Mouse (Mus musculus) brain, embryonic 14.5 days (tissue): ENCODE measurements around the gene Hmgb4.

Source experiments
- CTCF ChIP-seq: fragments of 200-500 bp; IDR thresholded peaks from 2 replicates; pipeline ENCODE4 v1.5.1; 2012; ENCODE audit warnings: inconsistent platforms, mild to moderate bottlenecking, moderate library complexity, borderline replicate concordance; ENCODE audit not compliant: insufficient read depth, insufficient read length; ENCODE audit errors: extremely low read depth
- POLR2A ChIP-seq: fragments of 200-500 bp; IDR thresholded peaks from 2 replicates; pipeline ENCODE4 v1.6.1; 2012; ENCODE audit warnings: mild to moderate bottlenecking, inconsistent platforms, borderline replicate concordance; ENCODE audit not compliant: poor library complexity, insufficient read depth, insufficient read length, severe bottlenecking; ENCODE audit errors: extremely low read depth

- TF ChIP-seq POLR2A (no peak), CTCF (peak; percentile 25; the same call in 1 of the 2 replicates)
Measured at GRCm38 (mm10) chr4:128239113-128239512, 21.6 kb downstream of the Hmgb4 start.
